Mouse (Mus musculus) lung, postnatal 10 days (tissue): Measurements from ENCODE around the gene Rap1b.

Experiments used
- DNase-seq: peaks from one replicate; pipeline ENCODE4 v3.0.0; 2021

Rap1b gene

DNA sequence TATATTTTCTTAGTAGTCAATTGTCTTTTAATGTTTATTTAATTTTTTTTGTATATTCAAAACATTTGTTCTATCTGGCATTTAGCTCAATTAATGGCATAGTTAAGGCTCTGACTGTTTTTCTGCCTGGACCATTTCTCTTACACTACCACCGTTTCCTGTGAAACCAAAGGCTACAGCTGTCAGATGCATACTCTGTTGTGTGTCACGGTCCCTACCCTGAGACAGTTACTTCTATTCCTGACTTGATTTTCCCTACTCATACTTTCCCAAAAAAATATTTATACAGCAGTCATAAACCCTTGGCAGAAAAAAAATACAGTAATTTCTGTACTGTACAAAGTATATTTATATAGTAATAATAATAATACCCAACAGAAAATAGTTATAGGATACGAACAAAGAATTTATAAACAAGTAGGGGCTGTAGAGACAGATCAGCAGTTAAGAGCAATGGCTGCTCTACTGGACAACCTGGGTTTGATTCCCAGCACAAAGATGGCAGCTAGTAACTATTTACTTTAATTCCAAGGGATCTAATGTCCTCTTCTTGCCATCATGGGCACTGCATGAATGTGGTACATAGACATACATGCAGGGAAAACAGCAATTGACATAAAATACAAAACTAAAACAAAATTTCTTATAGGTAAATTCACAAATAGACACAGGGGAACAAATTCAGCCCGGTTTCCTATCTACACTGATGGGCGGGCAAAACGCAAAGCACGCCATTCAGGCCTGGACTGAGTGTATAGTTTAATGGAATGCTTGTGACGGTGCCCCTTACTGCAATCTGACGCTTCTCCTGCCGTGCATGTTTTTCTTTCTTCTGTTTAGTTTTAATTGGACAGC is 78.3 kb downstream of the Rap1b start:
- DNase-seq = no peak

DNA sequence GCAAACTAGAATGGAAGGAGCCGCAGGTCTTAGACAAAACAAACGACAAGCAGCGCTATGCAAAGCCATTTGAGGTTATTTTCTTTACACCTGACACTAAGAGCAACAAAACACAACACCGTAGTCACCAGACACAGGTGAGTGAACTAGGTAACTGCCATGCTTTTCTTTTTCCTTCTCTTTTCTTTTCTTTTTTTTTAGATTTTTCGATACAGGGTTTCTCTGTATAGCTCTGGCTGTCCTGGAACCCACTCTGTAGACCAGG is 79.0 kb downstream of the Rap1b start:
- DNase-seq = no peak

DNA sequence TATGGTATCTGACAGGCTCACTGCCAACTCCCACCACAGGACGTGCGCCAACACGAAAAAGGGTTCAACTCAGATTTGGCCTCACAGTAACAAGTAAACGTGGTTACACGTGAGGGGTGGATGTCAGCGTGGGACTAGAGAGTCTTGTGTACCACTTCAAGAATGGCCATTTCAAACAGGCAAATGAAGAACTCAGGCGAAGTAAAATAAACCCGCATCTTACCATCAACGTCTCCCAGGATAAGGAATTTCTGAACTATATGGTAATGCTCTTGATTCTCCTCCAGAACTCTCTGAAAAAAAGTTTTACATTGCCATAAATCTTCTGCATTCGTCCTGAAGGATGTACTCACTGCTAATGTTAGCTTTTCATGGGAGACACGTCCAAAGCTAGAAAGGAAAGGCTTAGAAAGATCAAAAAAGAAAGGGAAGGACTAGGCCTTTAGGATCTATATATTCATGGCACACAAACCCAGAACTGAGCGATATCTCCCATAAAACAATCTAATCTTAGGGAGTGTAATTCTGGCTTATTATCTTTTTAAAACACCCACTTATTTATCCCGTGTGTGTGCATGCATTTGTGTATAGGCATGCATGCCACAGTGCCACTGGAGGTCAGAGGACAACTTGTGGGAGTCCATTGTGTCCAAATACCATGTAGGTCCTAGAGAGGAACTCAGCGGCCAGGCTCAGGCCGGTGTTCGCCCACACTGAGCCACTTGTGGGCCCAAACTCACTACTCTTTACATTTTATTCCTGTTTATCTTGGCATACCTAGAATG is 79.5 kb downstream of the Rap1b start:
- DNase-seq = no peak

DNA sequence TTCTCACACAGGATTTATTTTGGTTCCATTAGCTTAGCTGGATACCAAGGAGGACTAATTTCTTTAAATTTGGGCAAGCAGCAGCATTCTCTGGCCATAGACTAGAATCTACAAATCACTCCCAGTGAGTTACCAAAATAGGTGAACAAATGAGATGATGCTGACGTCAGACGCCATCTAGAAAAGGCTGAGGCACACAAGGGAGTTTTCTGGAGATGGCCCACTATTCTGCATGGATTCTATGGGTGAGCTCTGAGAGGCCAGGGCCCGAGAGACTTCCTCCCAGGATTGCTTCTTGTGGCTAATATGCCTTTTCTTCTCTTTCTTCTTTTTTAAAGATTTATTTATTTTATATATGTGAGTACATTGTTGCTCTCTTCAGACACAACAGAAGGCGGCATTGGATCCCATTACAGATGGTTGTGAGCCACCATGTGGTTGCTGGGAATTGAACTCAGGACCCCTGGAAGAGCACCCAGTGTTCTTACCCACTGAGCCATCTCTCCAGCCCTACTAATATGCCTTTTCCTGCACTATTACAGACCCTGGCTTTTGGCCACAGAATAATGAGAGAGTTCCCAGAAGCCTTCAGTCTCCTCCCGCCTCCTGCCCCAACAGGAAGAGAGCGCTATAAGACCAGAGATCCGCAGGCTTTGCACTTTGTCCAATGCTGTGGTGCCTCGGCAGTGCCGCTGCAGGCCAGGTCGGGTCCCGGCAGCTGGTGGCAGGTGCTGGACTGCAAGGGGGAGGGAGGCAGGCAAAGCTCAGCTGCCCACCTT is 80.5 kb downstream of the Rap1b start:
- no peak for DNase-seq

DNA sequence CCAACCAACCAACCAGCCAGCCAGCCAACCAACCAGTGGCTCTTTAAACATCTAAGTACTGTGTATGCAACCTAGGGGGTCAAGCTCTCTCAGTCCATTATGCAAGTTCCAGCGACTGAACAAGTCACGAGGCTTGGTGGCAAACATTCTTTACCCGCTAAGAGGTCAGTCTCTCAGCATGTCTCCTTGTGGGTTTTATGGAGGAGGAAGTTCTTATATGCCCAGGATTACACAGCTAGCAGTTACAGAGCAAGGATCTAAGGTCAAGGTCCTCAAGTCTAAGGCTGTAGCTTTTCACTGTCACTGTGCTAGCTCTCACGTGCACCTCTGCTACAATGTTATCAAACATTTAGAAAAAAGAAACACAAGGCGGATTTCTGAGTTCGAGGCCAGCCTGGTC is 81.2 kb downstream of the Rap1b start:
- peak; percentile 19 for DNase-seq
